Mouse (Mus musculus): ENCODE results near the gene Tex44. TPM values are rescaled to one million over a fixed set of nuclear protein-coding genes. Genes with fewer than 3 reads are reported as not detected.

Gene Tex44
- total RNA-seq, 1 experiment from 2014 or later: not detected

GRCm38 (mm10) chr1:86472197-86472952 lies 46.2 kb downstream of the Tex44 start:
- no peak for ATAC-seq (ENCODE audit: extremely low read depth, insufficient number of reproducible peaks, low FRiP score, poor library complexity, severe bottlenecking)

- 0 out of 2 replicates have a peak, but pooled peaks have one; percentile 40 for ATAC-seq (ENCODE audit: extremely low read depth, insufficient number of reproducible peaks, low FRiP score, poor library complexity, severe bottlenecking)
These were observed 47.1 kb downstream of the Tex44 start for GRCm38 (mm10) chr1:86473109-86473760.

Other genes with a start within 250 kb of the Tex44 start
- gene B3gnt7, start 123.5 kb upstream of the Tex44 start, total RNA-seq (2017): 1.8 and 3.4 TPM in 2 replicates
- gene Ncl, start 66.9 kb upstream of the Tex44 start, total RNA-seq (2017): 236 and 246 TPM in 2 replicates
- not detected in 2 replicates for gene Nmur1, start 101 bp upstream of the Tex44 start, total RNA-seq (2017)
- 1,253 and 1,399 TPM in 2 replicates for gene Ptma, start 100.4 kb downstream of the Tex44 start, total RNA-seq (2017)
- gene Pde6d, start 156.3 kb downstream of the Tex44 start, total RNA-seq (2017): 5.1 and 8.0 TPM in 2 replicates
- gene Cops7b, start 156.6 kb downstream of the Tex44 start, total RNA-seq (2017): 8.6 and 9.9 TPM in 2 replicates
- not detected in 2 replicates for gene Nppc, start 244.2 kb downstream of the Tex44 start, total RNA-seq (2017)

All from neutrophil, adult 5-6 weeks (primary cell).